Mouse (Mus musculus): ENCODE data around the gene Vps37b. TPM values are rescaled to one million over a fixed set of nuclear protein-coding genes. Genes with fewer than 3 reads are reported as not detected.

The Vps37b gene
- total and polyA plus RNA-seq, 2 experiments from 2014 or later = 51.4 to 55.7 TPM

GRCm38 (mm10) chr5:123996695-123997094 lies 35.4 kb downstream of the Vps37b start:
- Histone ChIP-seq H3K27ac (ENCODE audit: low read depth) (no peak overlapping the region), H3K27me3 (ENCODE audit: control insufficient read depth, insufficient read depth, low read length) (no peaks in the 10 kb centered on the region), H3K4me2 (ENCODE audit: low read depth, low read length) (no peak overlapping the region), H3K4me3 (ENCODE audit: low read depth, low read length) (no peak overlapping the region), H3K9me3 (replicated peaks; ENCODE audit: control insufficient read depth, low read length) (no peaks in the 10 kb centered on the region), H3K36me3 (replicated peaks; ENCODE audit: control insufficient read depth, insufficient read depth, low read length) (peaks cover 25% of the 10 kb centered on the region), H3K4me1 (ENCODE audit: control insufficient read depth, insufficient read depth) (peaks cover 13% of the 10 kb centered on the region), H3K9ac (replicated peaks; ENCODE audit: low read depth, low read length) (no peak overlapping the region)
- no peak for ATAC-seq (ENCODE audit: insufficient read depth, low read depth)
- 93% methylated on average over 14 of the region's 14 CpGs for WGBS
- DNase-seq (ENCODE audit: low spot score) = no peak
- TF ChIP-seq CTCF (IDR thresholded peaks at IDR 0.05; ENCODE audit: low read depth) = no peak
- no peak for TF ChIP-seq EP300 (IDR thresholded peaks at IDR 0.05; ENCODE audit: low read depth)

GRCm38 (mm10) chr5:123996194-123996593 lies 35.9 kb downstream of the Vps37b start:
- WGBS = 84% methylated on average over 10 of the region's 10 CpGs
- no peak for ATAC-seq (ENCODE audit: insufficient read depth, low read depth)
- Histone ChIP-seq H3K4me3 (ENCODE audit: low read depth, low read length) (no peak overlapping the region), H3K4me1 (ENCODE audit: control insufficient read depth, insufficient read depth) (peaks cover 18% of the 10 kb centered on the region), H3K9me3 (replicated peaks; ENCODE audit: control insufficient read depth, low read length) (no peaks in the 10 kb centered on the region), H3K36me3 (replicated peaks; ENCODE audit: control insufficient read depth, insufficient read depth, low read length) (peaks cover 20% of the 10 kb centered on the region), H3K27ac (ENCODE audit: low read depth) (no peak overlapping the region), H3K27me3 (ENCODE audit: control insufficient read depth, insufficient read depth, low read length) (no peaks in the 10 kb centered on the region), H3K9ac (replicated peaks; ENCODE audit: low read depth, low read length) (no peak overlapping the region), H3K4me2 (ENCODE audit: low read depth, low read length) (no peak overlapping the region)
- TF ChIP-seq EP300 (IDR thresholded peaks at IDR 0.05; ENCODE audit: low read depth) (no peak), CTCF (IDR thresholded peaks at IDR 0.05; ENCODE audit: low read depth) (peak; percentile 16; the same call in 1 of the 2 replicates)
- DNase-seq (ENCODE audit: low spot score) = no peak

GRCm38 (mm10) chr5:123995388-123995787 lies 36.7 kb downstream of the Vps37b start:
- Histone ChIP-seq H3K4me1 (ENCODE audit: control insufficient read depth, insufficient read depth) (peaks cover 22% of the 10 kb centered on the region), H3K27ac (ENCODE audit: low read depth) (no peak overlapping the region), H3K9ac (replicated peaks; ENCODE audit: low read depth, low read length) (no peak overlapping the region), H3K27me3 (ENCODE audit: control insufficient read depth, insufficient read depth, low read length) (no peaks in the 10 kb centered on the region), H3K36me3 (replicated peaks; ENCODE audit: control insufficient read depth, insufficient read depth, low read length) (peaks cover 18% of the 10 kb centered on the region), H3K4me2 (ENCODE audit: low read depth, low read length) (no peak overlapping the region), H3K9me3 (replicated peaks; ENCODE audit: control insufficient read depth, low read length) (no peaks in the 10 kb centered on the region), H3K4me3 (ENCODE audit: low read depth, low read length) (no peak overlapping the region)
- no peak for TF ChIP-seq EP300 (IDR thresholded peaks at IDR 0.05; ENCODE audit: low read depth)
- no peak for TF ChIP-seq CTCF (IDR thresholded peaks at IDR 0.05; ENCODE audit: low read depth)
- DNase-seq (ENCODE audit: low spot score) (no peak), ATAC-seq (ENCODE audit: insufficient read depth, low read depth) (no peak)
- WGBS = 70% methylated on average over 6 of the region's 6 CpGs

- 0 out of 2 replicates have a peak overlapping the region, but pooled peaks have one; percentile 79 for H3K27ac ChIP-seq (ENCODE audit: low read depth)
- H3K9me3 ChIP-seq (replicated peaks; ENCODE audit: control insufficient read depth, low read length) = no peaks in the 10 kb centered on the region
- peaks cover 22% of the 10 kb centered on the region for H3K4me1 ChIP-seq (ENCODE audit: control insufficient read depth, insufficient read depth)
- H3K27me3 ChIP-seq (ENCODE audit: control insufficient read depth, insufficient read depth, low read length) = no peaks in the 10 kb centered on the region
- WGBS = 87% methylated on average over 7 of the region's 7 CpGs
- H3K4me3 ChIP-seq (ENCODE audit: low read depth, low read length) = no peak overlapping the region
- ATAC-seq (ENCODE audit: insufficient read depth, low read depth) (no peak), DNase-seq (ENCODE audit: low spot score) (no peak)
- no peak overlapping the region for H3K4me2 ChIP-seq (ENCODE audit: low read depth, low read length)
- H3K9ac ChIP-seq (replicated peaks; ENCODE audit: low read depth, low read length) = no peak overlapping the region
- TF ChIP-seq CTCF (IDR thresholded peaks at IDR 0.05; ENCODE audit: low read depth) (no peak), EP300 (IDR thresholded peaks at IDR 0.05; ENCODE audit: low read depth) (no peak)
- H3K36me3 ChIP-seq (replicated peaks; ENCODE audit: control insufficient read depth, insufficient read depth, low read length) = peaks cover 15% of the 10 kb centered on the region
Observed at GRCm38 (mm10) chr5:123994468-123994867, 37.6 kb downstream of the Vps37b start.

- Histone ChIP-seq H3K4me3 (ENCODE audit: low read depth, low read length) (no peak overlapping the region), H3K4me1 (ENCODE audit: control insufficient read depth, insufficient read depth) (peaks cover 22% of the 10 kb centered on the region), H3K4me2 (ENCODE audit: low read depth, low read length) (no peak overlapping the region), H3K36me3 (replicated peaks; ENCODE audit: control insufficient read depth, insufficient read depth, low read length) (peaks cover 10% of the 10 kb centered on the region; the same call in 1 of the 2 replicates), H3K27ac (ENCODE audit: low read depth) (peak overlapping the region; percentile 79), H3K9me3 (replicated peaks; ENCODE audit: control insufficient read depth, low read length) (no peaks in the 10 kb centered on the region), H3K9ac (replicated peaks; ENCODE audit: low read depth, low read length) (no peak overlapping the region), H3K27me3 (ENCODE audit: control insufficient read depth, insufficient read depth, low read length) (no peaks in the 10 kb centered on the region)
- TF ChIP-seq CTCF (IDR thresholded peaks at IDR 0.05; ENCODE audit: low read depth) = peak; percentile 30; the same call in 1 of the 2 replicates
- TF ChIP-seq EP300 (IDR thresholded peaks at IDR 0.05; ENCODE audit: low read depth) = no peak
- ATAC-seq (ENCODE audit: insufficient read depth, low read depth) = peak; percentile 80
- 45% methylated on average over 7 of the region's 7 CpGs for WGBS
- DNase-seq (ENCODE audit: low spot score) = peak; percentile 75
Observed at GRCm38 (mm10) chr5:123993263-123994036, 38.6 kb downstream of the Vps37b start.
